Mouse (Mus musculus) midbrain, postnatal 0 days (tissue): Measurements from ENCODE around the gene B3gnt4. TPM values are rescaled to one million over a fixed set of nuclear protein-coding genes. Genes with fewer than 3 reads are reported as not detected.

ENCODE experiments used
- ATAC-seq: fragments of 200-750 bp; cut with Nextera tagmentation; 2 replicates; pipeline ENCODE4 v1.8.0; 2017; ENCODE audit warnings: moderate number of reproducible peaks, mild to moderate bottlenecking, moderate TSS enrichment, moderate library complexity; ENCODE audit not compliant: low FRiP score
- DNase-seq: peaks from one replicate; pipeline ENCODE4 v3.0.0-alpha.2; 2015; ENCODE audit warnings: low spot score
- H3K27ac ChIP-seq: fragments of 300-500 bp; sonication (generic); 2 replicates; pipeline ENCODE4 v1.5.1; 2014; ENCODE audit warnings: low read depth, mild to moderate bottlenecking, low read length, mixed read lengths
- H3K27me3 ChIP-seq: fragments of 300-500 bp; sonication (generic); 2 replicates; pipeline ENCODE4 v1.6.1; 2014; ENCODE audit warnings: low read length, control low read depth, mixed read lengths; ENCODE audit not compliant: insufficient read depth
- H3K36me3 ChIP-seq: fragments of 300-500 bp; sonication (generic); 2 replicates; pipeline ENCODE4 v1.6.1; 2014; ENCODE audit warnings: low read length, control low read depth, mixed read lengths; ENCODE audit not compliant: insufficient read depth
- H3K4me1 ChIP-seq: fragments of 300-500 bp; sonication (generic); 2 replicates; pipeline ENCODE4 v1.6.1; 2014; ENCODE audit warnings: mild to moderate bottlenecking, control low read depth, antibody characterized with exemption, low read length, mixed read lengths; ENCODE audit not compliant: insufficient read depth
- H3K4me2 ChIP-seq: fragments of 300-500 bp; sonication (generic); 2 replicates; pipeline ENCODE4 v1.6.1; 2014; ENCODE audit warnings: low read depth, mild to moderate bottlenecking, low read length, mixed read lengths; ENCODE audit not compliant: poor library complexity, severe bottlenecking
- H3K4me3 ChIP-seq: fragments of 300-500 bp; sonication (generic); 2 replicates; pipeline ENCODE4 v1.5.1; 2014; ENCODE audit warnings: low read depth, mild to moderate bottlenecking, low read length, moderate library complexity
- H3K9ac ChIP-seq: fragments of 300-500 bp; sonication (generic); replicated peaks from 2 replicates; pipeline ENCODE4 v1.6.1; 2014; ENCODE audit warnings: mild to moderate bottlenecking, low read length, moderate library complexity, mixed read lengths; ENCODE audit not compliant: poor library complexity, severe bottlenecking
- H3K9me3 ChIP-seq: fragments of 300-500 bp; sonication (generic); 2 replicates; pipeline ENCODE4 v1.6.1; 2016; ENCODE audit warnings: low read length, control low read depth
- CTCF ChIP-seq: IDR thresholded peaks from 2 replicates; pipeline ENCODE4 v1.5.1; 2016; ENCODE audit warnings: antibody characterized with exemption, mild to moderate bottlenecking
- WGBS: fragments of 180-500 bp; shearing (Covaris S2); extraction: QIAGEN DNeasy Blood & Tissue Kit; methylation state at CpG from one replicate; pipeline ENCODE4 v1.1.7; 2014; 5-methylcytosine and 5-hydroxymethylcytosine counted together
- polyA plus RNA-seq: library from polyadenylated mRNA; unstranded; fragments of >200 nt; fragmentation: Nextera tagmentation; extraction: Ambion mirVana; gene quantifications from 2 replicates; pipeline ENCODE4 v1.2.1, GENCODE M21; 2015
- total RNA-seq: library from RNA; depleted of rRNA; stranded (reverse); fragments of >200 nt; gene quantifications from 2 replicates; pipeline ENCODE4 v1.2.3, GENCODE M21; 2014

B3gnt4 gene
- total and polyA plus RNA-seq, 2 experiments from 2014 or later, result 1.3 to 3.9 TPM

- no peak overlapping the region for H3K9ac ChIP-seq
- H3K27ac ChIP-seq, result no peak overlapping the region
- DNase-seq (no peak), ATAC-seq (no peak)
- H3K36me3 ChIP-seq, result peaks cover 22% of the 10 kb centered on the region
- no peaks in the 10 kb centered on the region for H3K9me3 ChIP-seq
- H3K4me1 ChIP-seq, result no peaks in the 10 kb centered on the region
- no peak overlapping the region for H3K4me3 ChIP-seq
- WGBS, result 85% methylated on average over 3 of the region's 3 CpGs
- no peak for TF ChIP-seq CTCF
- H3K4me2 ChIP-seq, result no peak overlapping the region
- no peaks in the 10 kb centered on the region for H3K27me3 ChIP-seq
Measured at GRCm38 (mm10) chr5:123512102-123512501, 1.8 kb downstream of the B3gnt4 start.

- H3K9me3 ChIP-seq, result no peaks in the 10 kb centered on the region
- H3K36me3 ChIP-seq, result peaks cover 30% of the 10 kb centered on the region
- H3K4me2 ChIP-seq, result no peak overlapping the region
- H3K27me3 ChIP-seq, result no peaks in the 10 kb centered on the region
- H3K9ac ChIP-seq, result no peak overlapping the region
- DNase-seq, result no peak
- H3K27ac ChIP-seq, result no peak overlapping the region
- no peaks in the 10 kb centered on the region for H3K4me1 ChIP-seq
- H3K4me3 ChIP-seq, result no peak overlapping the region
- ATAC-seq, result no peak
- 92% methylated on average over 5 of the region's 5 CpGs for WGBS
- TF ChIP-seq CTCF, result no peak
Measured at GRCm38 (mm10) chr5:123514871-123515270, 4.6 kb downstream of the B3gnt4 start.

GRCm38 (mm10) chr5:123520666-123521065 is 10.4 kb downstream of the B3gnt4 start:
- TF ChIP-seq CTCF, result no peak
- no peak overlapping the region for H3K4me2 ChIP-seq
- H3K9ac ChIP-seq, result no peak overlapping the region
- no peak for ATAC-seq
- no peak overlapping the region for H3K4me3 ChIP-seq
- no peak overlapping the region for H3K27ac ChIP-seq
- no peak for DNase-seq
- peaks cover 14% of the 10 kb centered on the region for H3K36me3 ChIP-seq
- no peaks in the 10 kb centered on the region for H3K9me3 ChIP-seq
- H3K4me1 ChIP-seq, result peaks cover 4% of the 10 kb centered on the region; the same call in 1 of the 2 replicates
- no peaks in the 10 kb centered on the region for H3K27me3 ChIP-seq
- 84% methylated on average over 9 of the region's 9 CpGs for WGBS

GRCm38 (mm10) chr5:123521621-123522020 is 11.4 kb downstream of the B3gnt4 start:
- H3K36me3 ChIP-seq, result peaks cover 11% of the 10 kb centered on the region

GRCm38 (mm10) chr5:123522166-123522565 is 11.9 kb downstream of the B3gnt4 start:
- Histone ChIP-seq H3K4me3 (no peak overlapping the region), H3K4me2 (no peak overlapping the region), H3K36me3 (peaks cover 6% of the 10 kb centered on the region), H3K9ac (no peak overlapping the region), H3K9me3 (no peaks in the 10 kb centered on the region), H3K27me3 (no peaks in the 10 kb centered on the region), H3K4me1 (peaks cover 4% of the 10 kb centered on the region; the same call in 1 of the 2 replicates), H3K27ac (no peak overlapping the region)
- no peak for TF ChIP-seq CTCF
- no peak for DNase-seq
- WGBS, result 96% methylated on average over 1 of the region's 1 CpGs
- ATAC-seq, result no peak

More at GRCm38 (mm10) chr5:123521621-123522020, 11.4 kb downstream of the B3gnt4 start:
- no peak overlapping the region for H3K4me2 ChIP-seq
- H3K4me1 ChIP-seq, result peaks cover 4% of the 10 kb centered on the region; the same call in 1 of the 2 replicates
- no peak for ATAC-seq
- no peaks in the 10 kb centered on the region for H3K27me3 ChIP-seq
- no peak overlapping the region for H3K27ac ChIP-seq
- H3K4me3 ChIP-seq, result no peak overlapping the region
- 70% methylated on average over 1 of the region's 1 CpGs for WGBS
- TF ChIP-seq CTCF, result no peak
- H3K9ac ChIP-seq, result no peak overlapping the region
- no peaks in the 10 kb centered on the region for H3K9me3 ChIP-seq
- DNase-seq, result no peak

GRCm38 (mm10) chr5:123523692-123524392 is 13.6 kb downstream of the B3gnt4 start, which contains the start of gene Diablo:
Gene Diablo (minus strand): TSS chr5:123524176.
- H3K4me2 ChIP-seq, result peak within 1 kb of the TSS; percentile 96
- H3K4me1 ChIP-seq, result peaks cover 4% of the 10 kb centered on the region; the same call in 1 of the 2 replicates
- TF ChIP-seq CTCF, result peak; percentile 17; the same call in 1 of the 2 replicates
- peak within 1 kb of the TSS; percentile 60; the same call in 1 of the 2 replicates for H3K27ac ChIP-seq
- H3K36me3 ChIP-seq, result peaks cover 9% of the 10 kb centered on the region
- H3K9me3 ChIP-seq, result no peaks in the 10 kb centered on the region
- under 1% methylated on average over 64 of the region's 82 CpGs for WGBS
- ATAC-seq (peak; percentile 97), DNase-seq (peak; percentile 99)
- H3K27me3 ChIP-seq, result no peaks in the 10 kb centered on the region
- H3K4me3 ChIP-seq, result peak within 1 kb of the TSS; percentile 73
- H3K9ac ChIP-seq, result peak within 1 kb of the TSS; percentile 55
